Mouse (Mus musculus) kidney, postnatal 10 days (tissue): ENCODE results near the gene Mphosph6.

Source experiments
- DNase-seq: peaks from one replicate; pipeline ENCODE4 v3.0.0; 2021; ENCODE audit warnings: mixed read lengths

The Mphosph6 gene

DNA sequence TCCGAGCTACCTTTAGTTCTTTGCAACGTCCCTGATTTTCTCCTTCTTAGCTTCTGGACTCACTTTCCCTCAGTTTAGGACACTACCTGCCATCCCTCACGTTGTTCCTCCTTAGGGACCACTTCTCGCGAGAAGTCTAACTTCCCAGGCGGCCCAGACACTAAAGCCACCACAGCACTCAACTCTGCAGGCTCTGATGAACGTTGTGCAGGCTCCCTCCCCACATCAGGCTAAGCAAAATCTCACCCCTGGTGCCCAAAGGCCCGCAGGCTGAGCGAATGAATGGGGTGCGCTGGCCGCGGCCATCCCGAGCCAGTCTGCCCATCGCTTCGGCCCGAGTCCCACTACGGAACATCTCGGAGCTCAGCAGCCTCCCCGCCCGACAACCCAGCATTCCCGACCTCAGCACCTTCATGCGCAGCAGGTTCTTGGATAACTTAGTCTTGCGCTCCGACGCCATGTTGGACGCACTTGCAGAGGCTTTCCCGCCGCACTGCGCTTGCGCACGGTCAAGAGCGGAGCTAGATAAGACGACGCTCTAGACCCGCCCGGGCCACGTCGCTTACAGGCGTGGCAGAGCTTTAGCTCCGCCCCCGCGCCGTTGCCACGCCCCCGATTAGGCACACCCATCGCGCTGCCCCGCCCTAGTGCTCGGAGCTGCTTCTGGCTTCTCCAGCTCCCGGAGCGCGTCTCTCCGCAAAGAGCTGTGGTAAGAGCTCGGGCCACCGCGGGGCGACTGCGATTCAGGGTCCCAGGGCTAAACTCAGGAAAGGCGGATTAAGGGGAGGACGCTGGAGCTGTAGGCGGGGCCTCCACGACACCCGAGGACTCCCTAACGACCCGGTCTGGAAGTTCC lies at the start of gene Mphosph6:
Gene Mphosph6, minus strand, starts transcription at position 501 of the 856 bp plus-strand sequence.
- DNase-seq: peak; percentile 99

DNA sequence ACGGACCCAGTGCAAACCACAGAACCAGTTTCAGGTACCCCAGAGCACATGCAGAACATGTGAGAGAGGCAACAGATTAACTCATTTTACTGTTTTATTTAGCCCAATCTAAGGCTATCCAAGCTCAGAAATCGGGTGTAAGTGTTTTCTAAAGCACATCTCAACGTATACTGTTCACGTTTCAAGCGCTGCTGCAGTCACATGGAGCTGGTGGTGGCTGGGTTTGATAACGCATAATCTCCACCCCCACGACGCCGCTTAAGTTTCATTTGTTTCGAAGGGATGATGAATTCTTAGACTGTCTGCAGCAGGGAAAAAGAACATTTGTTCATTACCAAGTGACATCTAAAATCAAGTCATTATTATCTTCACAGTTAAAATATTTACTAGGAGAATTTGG lies 48.7 kb upstream of the Mphosph6 start:
- DNase-seq: no peak

DNA sequence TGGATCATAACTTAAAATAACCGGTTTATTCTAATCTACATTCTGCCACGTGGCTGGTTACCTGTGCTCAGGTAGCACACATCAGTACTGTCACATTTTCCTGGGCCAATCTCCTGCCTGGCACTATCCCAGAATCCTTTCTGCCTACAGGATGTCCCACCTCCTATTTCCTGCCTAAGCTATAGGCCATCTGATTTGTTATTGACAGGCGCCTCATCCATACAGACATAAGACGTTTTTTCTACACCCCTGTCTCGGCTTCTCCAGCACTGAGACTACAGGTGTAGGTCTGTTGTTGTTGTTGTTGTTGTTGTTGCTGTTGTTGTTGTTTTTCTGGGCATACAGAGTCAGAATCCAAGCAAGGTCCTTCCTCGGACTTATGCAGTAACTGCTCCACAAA lies 46.1 kb upstream of the Mphosph6 start:
- no peak for DNase-seq

DNA sequence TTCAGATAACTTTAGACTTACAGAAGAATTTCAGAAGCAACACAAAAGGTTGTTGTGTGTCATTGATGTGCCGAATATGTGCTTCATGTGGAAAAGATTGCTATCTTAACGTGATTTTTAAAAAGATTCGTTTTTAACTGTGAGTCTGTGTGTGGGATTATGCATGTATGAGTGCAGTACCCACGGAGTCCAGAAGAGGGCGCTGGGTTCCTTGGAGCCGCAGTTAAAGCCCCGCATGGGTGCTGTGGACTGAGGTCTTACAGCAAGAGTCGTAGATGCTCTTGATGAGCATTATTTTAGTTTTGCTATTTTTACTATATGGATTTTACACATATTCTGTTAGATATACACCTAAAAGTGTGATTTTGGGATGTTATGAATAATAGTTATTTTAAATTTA lies 42.0 kb upstream of the Mphosph6 start:
- no peak for DNase-seq

DNA sequence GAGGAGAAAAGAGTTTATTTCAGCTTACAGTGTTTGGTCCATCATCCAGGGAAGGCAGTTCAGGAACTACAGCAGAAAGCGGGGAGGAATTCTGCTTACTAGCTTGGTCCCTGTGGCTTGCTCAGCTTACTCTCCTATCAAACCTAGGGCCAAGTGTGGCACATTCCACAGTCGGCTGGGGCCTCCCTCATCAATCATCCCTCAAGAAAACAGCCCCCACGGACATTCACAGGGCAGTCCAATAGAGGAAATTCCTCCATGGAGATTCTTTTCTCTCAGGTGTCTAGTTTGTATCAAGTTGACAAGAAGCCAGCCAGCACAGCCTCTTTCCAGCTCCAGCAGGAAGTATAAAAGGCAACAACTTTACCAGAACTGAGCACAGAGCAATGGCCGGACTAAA lies 11.8 kb upstream of the Mphosph6 start:
- DNase-seq: no peak

DNA sequence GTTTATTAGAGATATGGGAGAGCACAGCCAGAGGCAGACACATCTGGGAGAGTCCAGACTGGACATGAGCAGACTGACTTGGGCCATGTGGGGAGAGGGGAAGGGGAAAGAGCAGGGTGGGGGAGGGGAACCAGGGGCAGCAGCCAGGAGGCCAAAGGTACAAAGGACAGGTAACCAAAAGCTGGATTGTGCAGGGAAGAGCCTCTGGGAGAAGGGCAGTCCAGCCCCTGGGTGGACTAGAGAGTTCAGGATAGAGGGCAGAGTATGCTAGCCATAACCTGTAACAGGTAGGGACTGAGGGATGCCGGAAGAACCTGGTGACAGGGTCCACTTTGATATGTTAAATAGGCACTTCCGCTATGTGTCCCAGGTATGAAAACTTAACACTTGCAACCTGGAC lies 8.9 kb upstream of the Mphosph6 start:
- no peak for DNase-seq

DNA sequence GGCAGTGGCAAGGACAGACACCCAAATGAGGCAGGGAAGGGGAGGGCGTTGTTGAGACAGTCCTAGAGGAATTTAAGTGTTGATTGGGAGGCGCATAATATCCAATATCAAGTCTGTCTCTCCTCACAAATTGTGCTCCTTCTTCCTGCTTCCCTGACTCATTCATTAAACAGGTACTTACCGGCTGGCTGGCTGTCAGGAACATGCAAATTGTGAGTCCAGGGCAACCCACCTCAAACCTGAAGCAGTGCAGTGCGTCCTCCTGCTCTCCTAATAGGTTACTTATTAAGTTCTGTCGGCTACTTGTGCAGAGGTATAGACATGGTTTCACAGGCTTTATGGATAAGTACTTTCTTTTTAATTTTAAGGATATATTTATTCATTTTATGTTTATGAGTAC lies 3.7 kb upstream of the Mphosph6 start:
- peak; percentile 57 for DNase-seq

DNA sequence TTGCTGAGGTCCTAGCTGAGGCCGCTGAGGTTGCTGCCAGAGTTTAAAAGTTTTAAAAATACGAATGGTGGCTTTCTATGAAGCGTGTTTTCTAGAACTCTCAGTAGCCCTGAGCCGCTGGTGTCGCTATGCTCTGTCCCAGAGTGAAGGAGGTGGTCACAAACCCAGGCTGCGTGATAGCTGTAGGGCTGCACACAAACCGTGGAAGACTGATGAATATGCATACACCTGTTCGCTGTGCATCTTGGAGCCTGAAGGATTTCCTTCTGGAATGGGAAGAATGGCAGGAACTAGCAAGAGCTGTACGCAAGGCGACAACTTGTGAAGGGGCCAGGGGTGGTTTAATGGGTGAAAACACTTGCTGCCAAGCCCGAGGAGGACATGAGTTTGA lies 551 bp upstream of the Mphosph6 start:
- no peak for DNase-seq

DNA sequence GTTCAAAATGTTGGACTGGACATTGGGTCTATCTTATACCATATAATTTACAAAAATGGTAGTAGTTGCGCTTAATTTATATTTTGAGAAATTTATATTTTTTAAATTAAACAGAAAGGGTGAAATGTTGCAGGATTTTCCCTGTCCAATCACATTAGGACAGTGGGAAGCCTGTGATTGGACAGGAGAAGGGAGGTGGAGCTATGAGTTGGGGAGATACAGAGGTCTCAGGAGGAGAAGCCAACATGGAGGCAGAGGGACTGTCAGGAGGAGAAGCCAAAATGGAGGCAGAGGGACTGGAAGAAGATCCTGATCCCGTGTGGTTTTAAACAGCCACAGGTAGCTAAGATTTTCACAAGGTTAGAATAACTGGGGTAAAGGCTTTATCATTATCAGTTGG lies 3.7 kb downstream of the Mphosph6 start:
- no peak for DNase-seq

DNA sequence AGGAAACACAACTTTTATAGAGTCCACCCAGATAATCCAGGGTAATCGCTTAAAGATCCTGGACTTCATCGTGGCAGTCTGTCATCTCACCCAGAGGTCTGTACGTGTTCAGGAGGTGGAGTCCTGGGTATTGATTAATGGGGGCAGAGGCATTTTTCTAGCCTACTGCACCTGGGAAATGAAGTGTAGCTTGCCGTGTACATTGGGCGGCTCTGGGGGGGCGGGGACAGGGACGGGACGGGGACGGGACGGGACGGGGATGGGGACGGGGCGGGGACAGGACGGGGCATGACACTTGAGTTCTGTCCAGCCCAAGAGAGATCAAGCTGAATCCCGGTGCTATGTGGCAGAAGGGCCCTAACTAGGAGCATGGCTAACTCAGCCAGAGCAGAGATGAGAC lies 5.3 kb downstream of the Mphosph6 start:
- no peak for DNase-seq

DNA sequence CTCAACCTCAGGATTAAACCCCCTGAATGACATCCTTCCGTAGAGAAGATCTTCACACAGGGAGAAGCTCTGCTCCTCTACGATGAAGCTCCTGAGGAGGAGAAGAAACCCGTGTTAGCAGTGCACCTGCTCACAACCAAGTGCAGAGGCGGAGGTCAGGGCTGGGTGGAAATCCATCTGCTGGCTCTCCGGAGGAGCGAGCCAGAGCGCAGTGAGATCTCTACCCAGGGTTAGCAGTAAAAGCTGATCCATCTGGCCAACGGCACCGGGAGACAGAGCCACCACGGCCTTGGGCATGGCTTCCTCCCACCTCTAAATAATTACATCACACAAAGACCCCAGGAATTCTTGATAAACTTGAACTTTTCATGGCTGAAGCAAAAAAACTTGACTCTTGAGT lies 7.2 kb downstream of the Mphosph6 start:
- DNase-seq: no peak

DNA sequence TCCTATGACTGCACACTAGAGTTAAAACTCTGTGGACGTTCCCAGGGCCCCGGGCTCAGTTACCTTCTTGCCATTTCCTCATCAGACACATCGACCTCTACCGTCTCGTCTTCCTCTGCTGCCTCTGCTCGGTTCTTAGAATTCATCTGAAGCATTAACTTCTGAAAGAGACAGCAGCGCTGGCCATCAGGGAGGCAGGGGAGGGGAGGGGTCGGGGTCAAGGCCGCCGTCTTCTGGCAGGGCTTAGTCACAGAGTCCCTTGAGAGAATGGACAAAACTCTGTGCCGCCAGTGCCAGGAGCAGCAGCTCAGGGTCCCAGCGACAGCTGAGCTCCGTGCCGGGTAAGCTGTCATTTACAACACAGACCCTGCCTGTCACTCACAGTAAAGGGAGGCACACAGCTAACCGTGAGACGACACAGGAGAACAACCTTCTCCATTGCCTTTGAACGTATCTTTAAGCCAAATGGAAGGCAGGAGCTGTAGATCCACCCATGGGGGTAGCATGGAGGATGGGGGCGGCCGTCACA lies 9.1 kb downstream of the Mphosph6 start:
- no peak for DNase-seq

DNA sequence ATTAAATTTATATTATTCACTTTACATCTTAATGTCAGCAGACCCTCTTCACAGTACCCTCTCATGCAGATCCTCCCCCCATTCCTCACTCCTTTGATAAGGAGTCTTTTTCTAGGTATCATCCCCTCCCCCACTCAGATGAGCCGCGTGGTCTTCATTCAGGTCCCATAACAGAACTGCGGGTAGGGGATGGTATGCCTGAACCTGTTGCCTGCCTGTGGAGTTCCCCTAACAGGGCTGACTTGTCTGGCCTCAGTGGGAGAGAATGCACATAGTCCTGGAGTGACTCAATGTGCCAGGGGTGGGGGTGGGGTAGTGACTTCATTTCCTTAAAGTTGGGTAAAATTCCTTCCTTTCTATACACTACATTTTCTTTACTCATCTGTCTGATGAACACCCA lies 15.3 kb downstream of the Mphosph6 start:
- no peak for DNase-seq

DNA sequence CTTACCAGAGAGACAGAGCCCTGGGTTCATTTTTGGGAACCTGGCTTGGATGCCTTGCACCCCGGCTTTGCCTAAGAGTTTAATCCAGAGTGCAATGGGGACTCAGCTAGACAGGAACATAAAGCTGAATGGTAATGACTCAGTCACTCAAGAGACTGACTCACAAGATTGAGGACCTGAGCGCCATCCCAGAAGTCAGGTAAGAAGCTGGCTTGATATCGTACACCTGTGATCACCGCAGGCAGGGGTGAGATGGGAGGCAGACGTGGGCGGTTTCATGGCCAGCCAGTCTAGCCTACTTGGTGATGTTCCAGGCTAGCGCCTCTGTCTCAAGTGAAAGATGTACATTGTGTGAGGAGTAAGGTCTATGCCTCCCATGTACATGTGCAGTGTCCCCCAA lies 18.7 kb downstream of the Mphosph6 start:
- DNase-seq: no peak

DNA sequence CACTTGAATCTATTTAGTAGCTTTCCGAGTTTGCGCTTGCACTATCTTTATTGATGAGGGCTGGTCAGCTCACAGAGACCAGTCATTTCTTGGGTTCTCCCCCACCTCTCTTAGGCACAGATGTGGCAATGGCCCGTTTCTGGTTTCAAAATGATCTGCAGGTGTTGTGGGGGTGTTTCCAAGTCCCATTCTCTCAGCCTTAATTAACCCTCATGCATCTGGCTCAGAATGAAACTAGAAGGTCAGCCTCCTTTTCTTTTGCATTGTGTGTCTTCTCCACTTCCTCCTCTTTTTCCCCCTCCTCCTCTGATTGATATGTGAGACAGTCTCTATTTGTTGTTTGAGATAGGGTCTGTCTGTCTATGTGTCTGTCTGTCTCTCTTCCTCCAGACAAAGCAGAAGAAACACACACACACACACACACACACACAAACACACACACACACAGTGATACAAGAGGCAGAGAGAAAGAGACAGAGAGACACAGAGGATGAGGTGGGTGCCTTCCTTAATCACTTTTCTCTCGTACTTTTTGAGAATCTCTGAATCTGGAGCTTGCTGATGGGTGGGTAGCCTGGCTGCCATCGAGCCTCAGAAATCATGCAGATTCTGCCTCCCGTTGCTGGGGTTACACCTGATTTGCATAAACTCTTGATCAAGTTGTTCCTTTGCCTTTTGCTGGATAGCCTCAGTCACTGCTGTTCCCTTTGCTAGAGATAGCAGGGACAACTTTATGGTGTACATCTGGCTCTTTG lies 20.2 kb downstream of the Mphosph6 start:
- no peak for DNase-seq

DNA sequence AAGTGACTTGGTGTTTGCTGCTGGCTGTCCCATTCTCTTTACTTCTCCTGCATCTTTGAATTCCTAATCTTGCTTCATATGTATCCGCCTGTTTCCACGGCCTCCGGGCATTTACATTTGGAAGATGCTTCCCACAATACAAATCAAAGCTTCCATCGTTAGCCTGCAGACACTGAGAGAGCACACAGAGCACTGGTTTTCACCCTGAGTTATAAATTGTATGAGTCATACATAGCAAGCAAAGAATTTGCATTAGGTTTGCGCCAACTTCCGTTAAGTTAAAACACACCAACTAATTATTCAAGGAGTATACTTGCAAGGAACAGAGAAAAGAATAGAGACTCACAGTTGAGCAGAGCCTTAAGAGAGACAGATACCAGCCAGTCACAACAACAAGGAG lies 22.4 kb downstream of the Mphosph6 start:
- DNase-seq: no peak

DNA sequence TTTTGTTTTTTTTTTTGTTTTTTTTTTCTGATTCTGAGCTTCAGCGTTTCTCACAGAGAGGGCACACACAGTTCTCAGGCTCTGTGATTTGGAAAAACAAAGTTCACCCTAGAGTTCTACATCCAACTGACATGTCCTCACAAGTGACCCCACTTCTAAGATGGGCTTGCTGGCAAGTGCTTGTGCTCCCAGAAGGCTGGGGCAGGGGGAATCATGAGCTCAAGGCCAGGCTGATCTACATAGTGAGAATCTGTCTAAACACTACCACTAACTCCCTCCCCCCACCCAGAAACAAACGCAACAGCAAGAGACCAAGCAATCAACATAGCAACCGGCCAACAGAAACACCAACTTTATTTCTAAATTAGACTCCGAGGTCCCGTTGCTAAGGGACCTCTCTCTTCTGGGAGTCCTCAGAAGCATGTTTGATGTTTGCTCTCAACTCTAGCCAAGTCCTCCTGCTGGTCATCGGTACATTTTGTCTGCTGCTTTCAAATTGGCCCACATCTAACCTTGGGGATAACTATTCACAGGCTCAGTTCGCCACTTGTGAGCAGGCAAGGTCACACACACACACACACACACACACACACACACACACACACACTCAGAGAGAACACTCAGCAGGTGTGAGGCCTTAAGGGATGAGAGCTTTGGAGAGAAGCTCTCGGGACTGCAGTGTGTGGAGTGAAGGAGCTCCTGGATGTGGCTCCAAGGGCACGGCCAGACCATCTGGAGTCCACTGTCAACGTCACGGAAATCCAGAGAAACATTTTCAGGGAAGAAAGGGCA lies 23.0 kb downstream of the Mphosph6 start:
- peak; percentile 33 for DNase-seq

DNA sequence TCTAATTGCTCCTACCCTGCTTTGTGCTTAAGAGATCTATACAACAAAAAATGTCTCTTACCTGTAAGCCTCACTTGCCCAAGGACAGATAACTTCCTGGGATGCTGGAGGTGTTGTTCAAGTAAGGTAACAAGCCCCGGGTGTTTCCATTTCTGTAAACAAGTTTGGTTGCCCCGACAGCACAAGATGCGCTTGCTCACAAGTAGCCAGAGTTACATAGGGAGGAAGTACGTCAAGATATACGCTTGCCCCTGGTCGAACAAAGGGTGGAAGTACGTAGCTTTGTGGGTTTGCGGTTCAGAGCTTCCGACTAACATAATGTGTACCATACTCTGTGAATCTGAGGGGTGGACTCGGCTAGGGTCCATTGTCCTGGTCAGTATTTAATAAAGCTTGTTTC lies 25.7 kb downstream of the Mphosph6 start:
- DNase-seq: no peak

DNA sequence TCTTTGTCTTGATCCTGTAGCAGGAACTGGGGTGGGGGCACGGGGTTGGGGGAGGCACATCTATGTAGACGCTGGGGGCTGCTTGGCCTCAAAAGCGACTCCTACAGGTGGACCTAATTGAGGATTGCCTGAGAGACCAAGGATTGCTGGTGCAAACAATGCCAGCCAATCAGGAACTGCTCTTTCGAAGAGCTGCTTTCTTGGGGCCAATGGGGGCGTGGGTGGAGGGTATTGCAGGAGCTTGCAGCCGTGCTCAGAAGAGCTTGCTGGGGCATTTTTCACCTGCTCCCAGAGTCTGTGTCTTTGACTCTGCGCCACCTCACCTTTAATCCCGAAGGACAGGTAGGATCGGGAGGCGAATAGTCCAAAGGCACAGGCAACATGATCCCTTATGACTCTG lies 26.1 kb downstream of the Mphosph6 start:
- no peak for DNase-seq

DNA sequence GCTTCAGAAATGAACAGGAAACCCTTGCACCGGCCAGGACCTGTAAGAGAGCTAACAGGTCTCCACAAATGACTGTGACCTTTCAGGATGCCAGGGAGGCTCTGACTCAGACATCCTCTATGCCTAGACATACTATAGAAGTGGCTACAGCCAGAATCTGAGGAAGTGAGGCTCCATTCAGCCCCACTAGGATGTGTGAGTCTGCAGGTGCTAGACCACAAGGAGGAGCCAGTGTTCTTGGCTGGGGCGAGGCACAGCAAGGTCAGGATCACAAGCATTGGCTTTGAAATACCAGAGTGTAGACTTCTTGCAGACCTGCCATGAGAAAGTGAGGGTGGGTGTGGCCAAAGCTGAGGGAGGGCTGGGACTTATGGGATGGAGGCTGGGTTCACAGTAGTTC lies 29.1 kb downstream of the Mphosph6 start:
- peak; percentile 58 for DNase-seq

DNA sequence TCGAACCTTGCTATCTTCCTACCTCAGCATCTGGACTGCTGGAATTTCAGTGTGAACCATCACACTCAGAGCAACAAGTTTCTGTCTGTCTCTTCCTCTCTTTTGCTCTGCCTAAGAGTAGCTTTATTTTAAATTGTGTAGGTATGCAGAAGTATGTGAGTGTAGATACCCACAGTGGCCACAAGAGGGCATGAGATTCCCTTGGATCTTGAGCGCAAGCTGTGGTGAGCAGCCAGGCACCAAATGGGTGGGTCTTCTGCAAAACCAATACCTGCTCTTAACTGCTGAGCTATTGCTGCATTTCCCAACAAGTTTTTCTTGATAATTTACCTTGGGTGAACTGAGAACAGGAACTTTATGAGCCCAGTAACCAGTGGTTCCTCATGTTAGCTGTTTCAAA lies 29.6 kb downstream of the Mphosph6 start:
- peak; percentile 67 for DNase-seq

DNA sequence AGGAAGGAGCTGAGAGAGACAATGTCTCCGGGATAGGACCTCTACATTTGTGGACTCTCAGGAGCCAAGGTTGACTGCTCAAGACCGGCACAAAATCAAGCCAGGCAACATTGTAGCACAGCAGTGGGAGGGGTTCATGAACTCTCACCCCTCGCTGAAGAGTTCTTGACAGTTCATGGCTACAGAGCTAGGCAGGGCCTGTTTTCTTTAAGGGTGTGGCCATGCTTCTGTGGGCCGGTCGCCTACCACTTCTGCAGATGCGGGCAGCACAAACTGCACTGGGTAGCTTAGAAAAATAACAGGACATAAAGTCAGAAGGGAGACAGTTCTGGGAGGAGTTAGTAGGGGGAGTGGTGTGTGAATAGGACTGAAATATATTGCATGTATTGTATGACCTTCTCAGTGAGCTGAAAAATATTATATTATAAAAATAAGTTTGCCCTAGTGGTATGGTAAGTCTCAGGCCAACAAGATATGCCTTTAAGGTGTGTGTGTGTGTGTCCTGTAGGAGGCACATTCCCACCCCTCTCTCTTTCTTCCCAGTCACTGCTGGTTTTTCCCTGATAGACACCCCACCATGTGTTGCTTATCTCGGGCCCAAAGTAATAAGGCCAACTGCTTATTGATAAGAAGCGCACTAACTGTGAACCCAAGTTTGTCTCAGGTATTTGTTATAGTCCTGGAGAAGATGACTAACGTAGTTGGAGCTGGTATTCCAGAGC lies 30.5 kb downstream of the Mphosph6 start:
- DNase-seq: no peak

DNA sequence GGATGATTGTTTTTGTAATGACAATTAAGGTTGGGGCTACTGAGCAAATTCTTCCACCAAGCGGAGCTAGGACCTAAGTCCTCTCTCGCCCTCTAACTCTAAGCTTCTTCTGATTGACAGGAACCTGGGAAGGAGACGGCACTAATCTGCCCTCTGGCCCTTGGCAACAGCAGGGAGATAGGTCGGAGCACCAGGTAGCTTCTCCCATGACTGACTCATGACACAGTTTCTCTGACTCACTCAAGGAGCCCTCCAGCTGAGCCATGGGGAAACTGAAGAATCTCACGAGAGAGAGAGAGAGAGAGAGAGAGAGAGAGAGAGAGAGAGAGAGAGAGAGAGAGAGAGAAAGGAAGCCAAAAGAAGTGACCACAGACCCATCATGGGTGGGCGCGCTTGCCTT lies 32.8 kb downstream of the Mphosph6 start:
- DNase-seq: no peak
